13 mouse cellular contexts compared by ENCODE assay signal in the genomic region with DNA sequence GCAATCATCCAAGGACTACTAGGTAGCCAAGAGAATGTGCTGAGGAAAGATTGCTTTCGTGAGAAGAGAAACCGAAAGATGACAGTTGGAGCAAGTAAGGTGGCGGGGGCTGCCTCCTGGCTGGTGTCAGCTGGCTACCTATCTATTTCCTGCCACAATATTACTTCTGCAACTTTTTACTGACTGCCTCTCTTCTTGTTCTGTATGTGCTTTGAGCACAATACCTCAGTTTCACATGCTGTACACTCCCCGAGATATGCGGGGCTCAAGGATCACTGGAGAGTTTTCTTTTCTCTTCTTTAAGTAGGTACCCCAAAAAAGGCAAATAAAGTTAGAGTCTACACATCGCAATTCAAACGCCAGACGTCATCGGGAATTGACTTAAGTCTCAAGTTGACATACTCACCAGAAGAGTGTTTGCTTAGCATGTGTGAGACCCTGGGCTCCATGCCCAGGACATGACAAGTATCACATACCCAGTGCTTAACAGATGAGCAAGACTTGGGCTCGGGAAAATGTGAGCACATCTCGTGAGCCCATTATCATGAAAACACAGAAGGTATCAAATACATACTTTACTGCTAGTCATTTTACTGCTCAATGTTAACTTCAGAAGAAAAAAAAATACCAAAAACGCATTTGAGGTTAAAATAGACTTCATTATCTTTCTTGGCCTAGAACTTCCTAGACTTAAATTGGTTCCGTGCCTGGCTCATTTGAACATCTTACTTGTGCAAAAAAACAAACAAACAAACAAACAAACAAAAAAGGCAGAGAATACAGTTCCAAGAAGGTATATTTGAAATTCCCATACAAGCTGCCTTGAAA. TPM values are rescaled to one million over a fixed set of nuclear protein-coding genes. Genes with fewer than 3 reads are reported as not detected.
A peak's percentile ranks its signal among the peaks of the same experiment; 100 is the strongest.
DNase-seq lines count a peak whose midpoint lies in the region; ATAC-seq and TF ChIP-seq lines count a peak whose summit lies in the region.
"Had no signal": no experiment of that assay in that cellular context is flagged by ENCODE, and none has a peak within 500 bp of the region (broad histone marks: within the 10 kb centered on the region; RNA-seq: fewer than 3 reads in every experiment).

No protein-coding gene starts in this region.

- H3K4me1 ChIP-seq in forebrain, embryonic 16.5 days (replicated peaks; ENCODE audit: control insufficient read depth, insufficient read depth, low read length): peaks cover 5% of the 10 kb centered on the region
- no peaks in the 10 kb centered on the region for H3K4me1 ChIP-seq in forebrain, embryonic 12.5 days
- H3K4me1 ChIP-seq in liver, postnatal 0 days (ENCODE audit: insufficient read depth): no peaks in the 10 kb centered on the region
- peaks cover 6% of the 10 kb centered on the region for H3K4me1 ChIP-seq in hindbrain, embryonic 13.5 days (replicated peaks)
- H3K4me1 ChIP-seq: neural tube, embryonic 15.5 days had no signal

- no peak overlapping the region for H3K27ac ChIP-seq in forebrain, embryonic 16.5 days (ENCODE audit: low read length)
- H3K27ac ChIP-seq in forebrain, embryonic 12.5 days: no peak overlapping the region
- no peak overlapping the region; the same call in 1 of the 2 replicates for H3K27ac ChIP-seq in liver, postnatal 0 days (ENCODE audit: low read depth)
- H3K27ac ChIP-seq in hindbrain, embryonic 13.5 days: no peak overlapping the region
- H3K27ac ChIP-seq: neural tube, embryonic 15.5 days had no signal

- no peak for TF ChIP-seq EP300 in liver, postnatal 0 days (IDR thresholded peaks at IDR 0.05; ENCODE audit: low read depth)

- H3K9me3 ChIP-seq in forebrain, embryonic 16.5 days (ENCODE audit: control insufficient read depth, low read length): no peaks in the 10 kb centered on the region; the same call in 1 of the 2 replicates
- no peaks in the 10 kb centered on the region for H3K9me3 ChIP-seq in forebrain, embryonic 12.5 days
- no peaks in the 10 kb centered on the region for H3K9me3 ChIP-seq in liver, postnatal 0 days (ENCODE audit: low read length)
- no peaks in the 10 kb centered on the region for H3K9me3 ChIP-seq in hindbrain, embryonic 13.5 days
- H3K9me3 ChIP-seq: neural tube, embryonic 15.5 days had no signal

- H3K27me3 ChIP-seq in forebrain, embryonic 16.5 days (replicated peaks; ENCODE audit: control insufficient read depth, insufficient read depth, low read length): no peaks in the 10 kb centered on the region
- H3K27me3 ChIP-seq in forebrain, embryonic 12.5 days: no peaks in the 10 kb centered on the region
- no peaks in the 10 kb centered on the region for H3K27me3 ChIP-seq in liver, postnatal 0 days (ENCODE audit: insufficient read depth, low read length)
- no peaks in the 10 kb centered on the region for H3K27me3 ChIP-seq in hindbrain, embryonic 13.5 days
- H3K27me3 ChIP-seq: neural tube, embryonic 15.5 days had no signal

- H3K36me3 ChIP-seq in forebrain, embryonic 16.5 days (ENCODE audit: control insufficient read depth, insufficient read depth): no peaks in the 10 kb centered on the region
- no peaks in the 10 kb centered on the region for H3K36me3 ChIP-seq in forebrain, embryonic 12.5 days (replicated peaks)
- no peaks in the 10 kb centered on the region for H3K36me3 ChIP-seq in liver, postnatal 0 days (replicated peaks; ENCODE audit: insufficient read depth, low read length)
- no peaks in the 10 kb centered on the region for H3K36me3 ChIP-seq in hindbrain, embryonic 13.5 days
- H3K36me3 ChIP-seq: neural tube, embryonic 15.5 days had no signal

- no peak overlapping the region for H3K4me2 ChIP-seq in forebrain, embryonic 16.5 days (ENCODE audit: low read length)
- no peak overlapping the region for H3K4me2 ChIP-seq in forebrain, embryonic 12.5 days
- peak overlapping the region; percentile 42; the same call in 1 of the 2 replicates for H3K4me2 ChIP-seq in liver, postnatal 0 days (ENCODE audit: low read depth, low read length)
- H3K4me2 ChIP-seq in hindbrain, embryonic 13.5 days: no peak overlapping the region
- H3K4me2 ChIP-seq: neural tube, embryonic 15.5 days had no signal

- TF ChIP-seq CTCF in liver, postnatal 0 days (IDR thresholded peaks at IDR 0.05; ENCODE audit: low read depth): no peak

- peak; percentile 66; the same call in 1 of the 2 replicates for ATAC-seq in forebrain, embryonic 16.5 days
- ATAC-seq in forebrain, embryonic 12.5 days (ENCODE audit: low FRiP score): no peak
- no peak; the same call in 1 of the 2 replicates for ATAC-seq in liver, postnatal 0 days
- no peak for ATAC-seq in hindbrain, embryonic 13.5 days (ENCODE audit: low FRiP score)

- peak; percentile 2 for DNase-seq in T-cell, adult 2 months (ENCODE audit: low spot score)
- DNase-seq in liver, postnatal 0 days: no peak
- DNase-seq in lung, postnatal 4 days: peak; percentile 29 to 56
- no peak for DNase-seq in kidney, adult 18-20 months
- DNase-seq in urinary bladder, postnatal 10 days (ENCODE audit: low spot score): no peak
- DNase-seq: adrenal gland, adult 8-10 months; heart, adult 11 months; kidney, adult 11 months; kidney, postnatal 4 days had no signal

- H3K4me3 ChIP-seq in forebrain, embryonic 16.5 days (replicated peaks; ENCODE audit: low read length): no peak overlapping the region
- H3K4me3 ChIP-seq in forebrain, embryonic 12.5 days (replicated peaks): no peak overlapping the region
- no peak overlapping the region for H3K4me3 ChIP-seq in liver, postnatal 0 days (ENCODE audit: low read depth, low read length)
- H3K4me3 ChIP-seq in hindbrain, embryonic 13.5 days: no peak overlapping the region
- H3K4me3 ChIP-seq: neural tube, embryonic 15.5 days had no signal

- no peak overlapping the region for H3K9ac ChIP-seq in forebrain, embryonic 16.5 days (replicated peaks; ENCODE audit: low read depth, low read length)
- no peak overlapping the region for H3K9ac ChIP-seq in forebrain, embryonic 12.5 days
- H3K9ac ChIP-seq in liver, postnatal 0 days (replicated peaks): no peak overlapping the region
- H3K9ac ChIP-seq in hindbrain, embryonic 13.5 days: no peak overlapping the region
- H3K9ac ChIP-seq: neural tube, embryonic 15.5 days had no signal

- WGBS in forebrain, embryonic 16.5 days: 72% methylated on average over 13 of the region's 13 CpGs
- WGBS in forebrain, embryonic 12.5 days: 93% methylated on average over 13 of the region's 13 CpGs
- whole genome bisulfite sequencing in liver, postnatal 0 days (ENCODE audit: insufficient replicate concordance): 62% methylated on average over 13 of the region's 13 CpGs
- 91% methylated on average over 13 of the region's 13 CpGs for WGBS in hindbrain, embryonic 13.5 days

RNA-seq across cellular contexts. Expression of a gene that starts 3.1 kb away (rescaled TPM):
- polyA plus RNA-seq in forebrain, embryonic 16.5 days (2015; fragmentation: Nextera tagmentation; extraction: Ambion mirVana): 0.42 and 0.70 TPM in 2 replicates
- 0.47 and 0.86 TPM in 2 replicates for polyA plus RNA-seq in forebrain, embryonic 12.5 days (2016; fragmentation: Nextera tagmentation; extraction: Ambion mirVana)
- polyA plus RNA-seq in liver, postnatal 0 days (2015; fragmentation: Nextera tagmentation; extraction: Ambion mirVana): 0.41 and 0.69 TPM in 2 replicates
- polyA plus RNA-seq in hindbrain, embryonic 13.5 days (2015; fragmentation: Nextera tagmentation; extraction: Ambion mirVana): 0.85 and 0.92 TPM in 2 replicates

RNA-seq across cellular contexts. Expression of a gene that starts 55.1 kb away (rescaled TPM):
- polyA plus RNA-seq in forebrain, embryonic 16.5 days (2015; fragmentation: Nextera tagmentation; extraction: Ambion mirVana): 460 and 461 TPM in 2 replicates
- polyA plus RNA-seq in forebrain, embryonic 12.5 days (2016; fragmentation: Nextera tagmentation; extraction: Ambion mirVana): 694 and 710 TPM in 2 replicates
- 703 and 719 TPM in 2 replicates for polyA plus RNA-seq in liver, postnatal 0 days (2015; fragmentation: Nextera tagmentation; extraction: Ambion mirVana)
- 568 and 574 TPM in 2 replicates for polyA plus RNA-seq in hindbrain, embryonic 13.5 days (2015; fragmentation: Nextera tagmentation; extraction: Ambion mirVana)

Comparison
In these comparisons a context has a peak if more than half of its experiments do, and no peak if none do; other contexts are left out.
1. DNase-seq: peak in T-cell, adult 2 months (single experiment) and lung, postnatal 4 days (2 of 2); none in liver, postnatal 0 days (single experiment), kidney, adult 18-20 months (single experiment) and urinary bladder, postnatal 10 days (single experiment).